Mouse (Mus musculus) yolk sac, embryonic 10.5 days (tissue): ENCODE results near the gene Serpinb1b.

Source experiments
- DNase-seq: peaks from one replicate; pipeline ENCODE4 v3.0.0-alpha.2; 2017; ENCODE audit warnings: low spot score

The Serpinb1b gene

DNA sequence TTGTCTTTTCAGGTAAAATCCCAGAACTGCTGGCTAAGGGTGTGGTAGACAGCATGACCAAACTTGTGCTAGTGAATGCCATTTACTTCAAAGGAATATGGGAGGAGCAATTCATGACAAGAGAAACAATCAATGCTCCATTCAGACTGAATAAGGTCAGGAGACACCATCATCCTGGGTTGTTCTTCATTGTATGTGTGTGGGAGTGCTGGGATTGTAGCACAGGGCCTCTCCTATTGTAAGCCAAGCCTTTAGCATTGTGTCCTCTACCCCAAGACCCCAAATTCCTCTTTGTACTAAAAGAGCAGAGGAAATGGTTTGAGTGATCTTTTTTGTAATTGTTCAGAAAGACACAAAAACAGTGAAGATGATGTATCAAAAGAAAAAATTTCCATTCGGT, 12.9 kb downstream of the Serpinb1b start:
- DNase-seq = no peak

- no peak for DNase-seq
Observed at GRCm38 (mm10) chr13:33095575-33095974, 17.2 kb downstream of the Serpinb1b start.

DNA sequence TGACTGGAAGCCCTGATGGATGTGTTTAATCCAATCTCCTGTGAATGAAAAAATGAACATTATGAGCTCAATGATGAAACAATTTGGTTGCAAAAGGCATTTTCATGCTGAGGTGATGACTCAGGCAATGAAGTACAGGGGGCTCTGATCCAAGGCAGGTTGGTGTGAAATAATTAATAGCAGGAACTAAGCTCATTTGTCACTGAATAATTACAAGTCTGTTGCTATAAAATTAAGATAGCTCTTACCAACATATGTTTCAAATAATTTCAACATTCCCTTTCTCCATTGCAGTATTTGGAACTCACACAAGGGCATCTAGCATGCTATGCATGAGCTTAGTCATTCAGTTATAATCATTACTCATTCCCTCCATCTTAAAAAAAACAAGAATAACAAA, 27.3 kb downstream of the Serpinb1b start:
- DNase-seq = no peak

DNA sequence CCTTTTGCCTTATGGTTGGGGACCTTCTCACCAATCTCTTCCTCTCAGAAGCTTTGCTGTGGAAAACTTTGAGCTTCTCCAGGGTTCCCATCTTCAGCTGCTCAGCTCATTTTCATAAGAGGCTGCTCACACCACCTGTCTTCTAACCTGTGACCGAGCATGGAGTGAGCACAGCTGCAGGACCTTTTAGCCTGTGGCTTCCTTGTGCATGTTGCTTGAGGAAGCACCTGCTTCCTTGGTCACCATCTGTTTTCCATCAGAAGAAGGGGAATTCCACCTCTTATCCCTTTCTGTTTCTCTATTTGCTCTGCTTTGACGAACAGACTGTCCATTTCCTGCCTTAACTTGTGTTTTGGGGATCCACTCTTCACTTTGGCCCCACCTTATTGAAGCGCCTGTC, 34.7 kb downstream of the Serpinb1b start:
- DNase-seq = no peak

GRCm38 (mm10) chr13:33137717-33138116, 59.3 kb downstream of the Serpinb1b start:
- DNase-seq = no peak

- no peak for DNase-seq
Observed at GRCm38 (mm10) chr13:33141435-33141834, 63.1 kb downstream of the Serpinb1b start.
